Mouse (Mus musculus) lung, postnatal 10 days (tissue): ENCODE data around the gene Wdr43.
A peak's percentile ranks its signal among the peaks of the same experiment; 100 is the strongest.

Experiments used
- DNase-seq: peaks from one replicate; pipeline ENCODE4 v3.0.0; 2021

Wdr43 gene

GRCm38 (mm10) chr17:71705550-71706480 is 90.1 kb downstream of the Wdr43 start:
- peak; percentile 28 for DNase-seq

GRCm38 (mm10) chr17:71707715-71708114 is 92.0 kb downstream of the Wdr43 start:
- DNase-seq = no peak
